Mouse (Mus musculus) gastrocnemius, postnatal 36 days (tissue): Measurements from ENCODE around the gene Nat8f2. TPM values are rescaled to one million over a fixed set of nuclear protein-coding genes. Genes with fewer than 3 reads are reported as not detected.

Experiments used
- DNase-seq, 2 experiments: peaks; one replicate each; pipeline ENCODE4 v3.0.0; 2022
- intact Hi-C: fragments of 180-260 bp; cut with DNase I; formaldehyde crosslinking; loops from one replicate; pipeline ENCODE4 v1.15.1; 2025
- total RNA-seq, 2 experiments: library from RNA; stranded (reverse); gene quantifications; 2 replicates each; pipeline ENCODE4 v1.2.3; 2021

Nat8f2 gene
- total RNA-seq, 2 experiments from 2014 or later: not detected

- intact Hi-C loops: loop anchor here (5.0 to 10.0 kb wide), 2 partner anchors 70 to 173 kb away; partner anchors contain the start of gene Nat8f4
- DNase-seq: no peak
Observed at GRCm38 (mm10) chr6:85831796-85832321, 37.1 kb downstream of the Nat8f2 start, which contains the start of gene Nat8. TSS of gene Nat8 (minus strand) at chr6:85832082.

- intact Hi-C loops: no loop called here
Observed at GRCm38 (mm10) chr6:85829462-85829861, 39.5 kb downstream of the Nat8f2 start.

GRCm38 (mm10) chr6:85825886-85826285 is 43.1 kb downstream of the Nat8f2 start:
- intact Hi-C loops: no loop called here
- DNase-seq: no peak

More at GRCm38 (mm10) chr6:85829462-85829861, 39.5 kb downstream of the Nat8f2 start:
- DNase-seq: no peak

GRCm38 (mm10) chr6:85823382-85824090 is 45.4 kb downstream of the Nat8f2 start:
- DNase-seq: no peak
- intact Hi-C loops: no loop called here

- DNase-seq: no peak
- intact Hi-C loops: no loop called here
Observed at GRCm38 (mm10) chr6:85822286-85822685, 46.7 kb downstream of the Nat8f2 start.

GRCm38 (mm10) chr6:85820837-85821236 is 48.1 kb downstream of the Nat8f2 start, which contains the start of the genes Nat8f6 and Nat8f5:
TSS of gene Nat8f6 (minus strand) at chr6:85820954.
TSS of gene Nat8f5 (minus strand) at chr6:85820972.
- intact Hi-C loops: no loop called here
- DNase-seq: no peak

GRCm38 (mm10) chr6:85818338-85818737 is 50.6 kb downstream of the Nat8f2 start:
- intact Hi-C loops: no loop called here

More at GRCm38 (mm10) chr6:85818338-85818737, 50.6 kb downstream of the Nat8f2 start:
- DNase-seq: no peak

Other genes with a start within 250 kb of the Nat8f2 start
- gene Nat8f7, start 156.0 kb downstream of the Nat8f2 start, total RNA-seq: not detected
- gene Nat8f3, start 103.4 kb downstream of the Nat8f2 start, total RNA-seq: under 1 TPM; 0.15 to 0.33 TPM
- not detected for gene Nat8f6, start 48.2 kb downstream of the Nat8f2 start, total RNA-seq
- gene Nat8f5, start 48.2 kb downstream of the Nat8f2 start, total RNA-seq: not detected
- not detected for gene Nat8, start 37.1 kb downstream of the Nat8f2 start, total RNA-seq
- under 1 TPM; 0.20 to 0.32 TPM for gene Nat8f4, start 35.7 kb upstream of the Nat8f2 start, total RNA-seq
- gene Tprkb, start 42.7 kb upstream of the Nat8f2 start, total RNA-seq: 10 to 100 TPM; 15.0 to 17.7 TPM
- gene Nat8f1, start 46.5 kb upstream of the Nat8f2 start, total RNA-seq: 1 to 10 TPM; 1.2 to 2.1 TPM
- 10 to 100 TPM; 30.7 to 32.8 TPM for gene Dusp11, start 92.5 kb upstream of the Nat8f2 start, total RNA-seq
- not detected for gene Figla, start 147.0 kb upstream of the Nat8f2 start, total RNA-seq
- gene Add2, start 159.5 kb upstream of the Nat8f2 start, total RNA-seq: under 1 TPM in 1 of 2 experiments, not detected in 1; 0.05 TPM